Mouse (Mus musculus) heart, postnatal 0 days (tissue): ENCODE measurements at regions not wholly inside any gene's neighbourhood (a gene's known extent, or its start where the extent isn't known, plus 50 kb on each side); places are given as distances from the start of the nearest gene placed in this dataset.

Source experiments
- CTCF ChIP-seq: IDR thresholded peaks from 2 replicates; pipeline ENCODE4 v1.5.1; 2016; ENCODE audit warnings: antibody characterized with exemption, control low read depth, low read depth
- EP300 ChIP-seq: IDR thresholded peaks from 2 replicates; pipeline ENCODE4 v1.6.1; 2016; ENCODE audit warnings: antibody characterized with exemption, low read depth

GRCm38 (mm10) chr6:51114604-51115333 is 317.7 kb upstream of the Nfe2l3 start:
- TF ChIP-seq EP300 (no peak), CTCF (no peak)
